8 mouse cellular contexts compared by ENCODE assay signal in the genomic region with DNA sequence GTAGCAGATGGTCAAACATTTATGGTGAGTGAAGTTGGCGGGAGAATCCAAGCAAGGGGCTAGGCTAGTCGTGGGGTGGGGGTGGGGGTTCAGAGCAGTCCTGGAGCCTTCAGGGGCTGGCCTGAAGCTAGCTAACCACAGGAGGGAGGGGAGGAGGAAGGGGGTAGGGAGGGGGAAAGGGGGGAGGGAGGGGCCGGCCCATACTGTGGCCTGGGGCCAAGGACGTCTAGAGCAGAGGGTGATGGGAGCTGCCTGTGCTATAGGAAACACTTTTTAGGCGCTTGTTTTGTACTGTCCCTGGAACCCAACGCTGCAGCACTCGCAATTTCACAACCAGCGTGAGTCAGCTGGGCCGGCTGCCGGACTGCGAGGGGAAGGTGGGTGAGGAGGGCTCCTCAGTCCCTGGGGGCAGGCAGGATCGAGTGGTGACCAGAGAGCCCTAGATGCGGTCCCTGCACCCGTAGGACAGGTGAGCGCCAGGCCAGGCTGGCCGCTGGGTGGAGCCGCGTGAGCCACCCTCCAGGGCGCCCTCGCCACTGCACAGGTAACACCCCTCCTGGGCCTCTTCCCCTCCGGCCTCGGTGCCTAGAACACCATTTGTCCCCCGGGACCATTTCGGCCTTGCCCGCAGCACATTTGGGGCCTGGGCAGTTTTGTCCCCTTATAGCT. TPM values are rescaled to one million over a fixed set of nuclear protein-coding genes. Genes with fewer than 3 reads are reported as not detected.
A peak's percentile ranks its signal among the peaks of the same experiment; 100 is the strongest.
DNase-seq lines count a peak whose midpoint lies in the region; ATAC-seq and TF ChIP-seq lines count a peak whose summit lies in the region.

No protein-coding gene starts in this region.

- peak overlapping the region; percentile 61 for H3K9ac ChIP-seq in heart, embryonic 15.5 days
- peak overlapping the region; percentile 68 for H3K9ac ChIP-seq in neural tube, embryonic 12.5 days
- peak overlapping the region; percentile 67 for H3K9ac ChIP-seq in stomach, postnatal 0 days (ENCODE audit: low read length)

- peak overlapping the region; percentile 63 for H3K4me2 ChIP-seq in heart, embryonic 15.5 days
- H3K4me2 ChIP-seq in neural tube, embryonic 12.5 days (replicated peaks): peak overlapping the region; percentile 72
- peak overlapping the region; percentile 60 for H3K4me2 ChIP-seq in stomach, postnatal 0 days (replicated peaks; ENCODE audit: low read depth)

- H3K27me3 ChIP-seq in heart, embryonic 15.5 days: no peaks in the 10 kb centered on the region
- H3K27me3 ChIP-seq in neural tube, embryonic 12.5 days (replicated peaks): no peaks in the 10 kb centered on the region
- H3K27me3 ChIP-seq in stomach, postnatal 0 days (ENCODE audit: control insufficient read depth, insufficient read depth, low read length): no peaks in the 10 kb centered on the region

- TF ChIP-seq EP300 in stomach, postnatal 0 days (optimal IDR thresholded peaks at IDR 0.05): no peak

- TF ChIP-seq CTCF in embryonic fibroblast, embryonic 13.5 days (IDR thresholded peaks at IDR 0.05; ENCODE audit: borderline replicate concordance, insufficient read depth, low read length): no peak
- TF ChIP-seq CTCF in stomach, postnatal 0 days (IDR thresholded peaks at IDR 0.05; ENCODE audit: low read depth): peak; percentile 25; the same call in 1 of the 2 replicates

- peak; percentile 90 for ATAC-seq in heart, embryonic 15.5 days (replicated peaks; ENCODE audit: insufficient number of reproducible peaks, insufficient read depth, low FRiP score, low read depth)
- peak; percentile 90 for ATAC-seq in neural tube, embryonic 12.5 days (ENCODE audit: low FRiP score, low read depth)
- ATAC-seq in stomach, postnatal 0 days (ENCODE audit: low FRiP score, low TSS enrichment): peak; percentile 93

- H3K4me1 ChIP-seq in embryonic fibroblast, embryonic 13.5 days (ENCODE audit: control insufficient read depth, insufficient read depth, low read length): no peaks in the 10 kb centered on the region
- H3K4me1 ChIP-seq in heart, embryonic 15.5 days (replicated peaks): no peaks in the 10 kb centered on the region
- H3K4me1 ChIP-seq in neural tube, embryonic 12.5 days: 0 out of 2 replicates have a peak, but pooled peaks cover 3% of the 10 kb centered on the region
- no peaks in the 10 kb centered on the region for H3K4me1 ChIP-seq in stomach, postnatal 0 days (replicated peaks; ENCODE audit: control insufficient read depth, insufficient read depth)

- WGBS in heart, embryonic 15.5 days: 17% methylated on average over 24 of the region's 25 CpGs
- 11% methylated on average over 25 of the region's 25 CpGs for WGBS in neural tube, embryonic 12.5 days
- 19% methylated on average over 16 of the region's 25 CpGs for WGBS in stomach, postnatal 0 days

- H3K9me3 ChIP-seq in heart, embryonic 15.5 days (replicated peaks): no peaks in the 10 kb centered on the region
- H3K9me3 ChIP-seq in neural tube, embryonic 12.5 days: no peaks in the 10 kb centered on the region
- H3K9me3 ChIP-seq in stomach, postnatal 0 days (ENCODE audit: control insufficient read depth, low read length): no peaks in the 10 kb centered on the region

- DNase-seq in CD4-positive, CD25-positive, alpha-beta regulatory T cell, adult 2 months (ENCODE audit: low read depth, low spot score): peak; percentile 55
- peak; percentile 53 for DNase-seq in adrenal gland, postnatal 25 days
- DNase-seq in kidney, postnatal 10 days: peak; percentile 67
- DNase-seq in lung, adult 18-20 months: peak; percentile 42 to 55
- DNase-seq in stomach, postnatal 0 days (ENCODE audit: low spot score): peak; percentile 66

- no peak for TF ChIP-seq POLR2A in embryonic fibroblast, embryonic 13.5 days (IDR thresholded peaks at IDR 0.05; ENCODE audit: low read depth, low read length)

- H3K4me3 ChIP-seq in embryonic fibroblast, embryonic 13.5 days (ENCODE audit: insufficient read depth, low read length): peak overlapping the region; percentile 64
- peak overlapping the region; percentile 65 for H3K4me3 ChIP-seq in heart, embryonic 15.5 days
- H3K4me3 ChIP-seq in neural tube, embryonic 12.5 days: peak overlapping the region; percentile 50
- peak overlapping the region; percentile 57 for H3K4me3 ChIP-seq in stomach, postnatal 0 days (ENCODE audit: low read depth, low read length)

- no peaks in the 10 kb centered on the region for H3K36me3 ChIP-seq in heart, embryonic 15.5 days
- H3K36me3 ChIP-seq in neural tube, embryonic 12.5 days: no peaks in the 10 kb centered on the region
- H3K36me3 ChIP-seq in stomach, postnatal 0 days (ENCODE audit: control insufficient read depth, insufficient read depth, low read length): no peaks in the 10 kb centered on the region

- peak overlapping the region; percentile 66 for H3K27ac ChIP-seq in embryonic fibroblast, embryonic 13.5 days (ENCODE audit: insufficient read depth, low read length)
- H3K27ac ChIP-seq in heart, embryonic 15.5 days: peak overlapping the region; percentile 79
- no peak overlapping the region for H3K27ac ChIP-seq in neural tube, embryonic 12.5 days
- peak overlapping the region; percentile 83 for H3K27ac ChIP-seq in stomach, postnatal 0 days (replicated peaks)

RNA-seq across cellular contexts. Expression of gene Ctps2, which starts 0.5 kb away (rescaled TPM):
- 77.1 and 107 TPM in 2 replicates for total RNA-seq in adrenal gland, postnatal 25 days (2021)
- 56.5 and 61.1 TPM in 2 replicates for polyA plus RNA-seq in embryonic fibroblast, embryonic 13.5 days (2011; ENCODE audit: insufficient read length, low read depth, missing spikeins)
- polyA plus RNA-seq in heart, embryonic 15.5 days (2015; fragmentation: Nextera tagmentation; extraction: Ambion mirVana): 50.9 and 55.6 TPM in 2 replicates
- polyA plus RNA-seq in neural tube, embryonic 12.5 days (2016; fragmentation: Nextera tagmentation; extraction: Ambion mirVana): 77.5 and 77.8 TPM in 2 replicates
- 39.1 and 40.9 TPM in 2 replicates for polyA plus RNA-seq in stomach, postnatal 0 days (2015; fragmentation: Nextera tagmentation; extraction: Ambion mirVana)

RNA-seq across cellular contexts. Expression of gene Syap1, which starts 13.3 kb away (rescaled TPM):
- total RNA-seq in adrenal gland, postnatal 25 days (2021): 81.9 and 85.0 TPM in 2 replicates
- 64.5 and 67.1 TPM in 2 replicates for polyA plus RNA-seq in embryonic fibroblast, embryonic 13.5 days (2011; ENCODE audit: insufficient read length, low read depth, missing spikeins)
- polyA plus RNA-seq in heart, embryonic 15.5 days (2015; fragmentation: Nextera tagmentation; extraction: Ambion mirVana): 25.8 and 25.9 TPM in 2 replicates
- 36.8 and 38.4 TPM in 2 replicates for polyA plus RNA-seq in neural tube, embryonic 12.5 days (2016; fragmentation: Nextera tagmentation; extraction: Ambion mirVana)
- polyA plus RNA-seq in stomach, postnatal 0 days (2015; fragmentation: Nextera tagmentation; extraction: Ambion mirVana): 40.6 and 43.3 TPM in 2 replicates
